Mouse (Mus musculus) embryo, embryonic 11.5 days (tissue): ENCODE measurements at regions not wholly inside any gene's neighbourhood (a gene's known extent, or its start where the extent isn't known, plus 50 kb on each side); places are given as distances from the start of the nearest gene placed in this dataset.

ENCODE experiments used
- DNase-seq: peaks from one replicate; pipeline ENCODE4 v3.0.0-alpha.2; 2012; ENCODE audit warnings: low read depth, low spot score

- no peak for DNase-seq
These were observed 96.1 kb upstream of the Podxl start for GRCm38 (mm10) chr6:31659901-31660300.

GRCm38 (mm10) chr6:31658447-31659199 is 94.8 kb upstream of the Podxl start:
- DNase-seq, result no peak

GRCm38 (mm10) chr6:31650791-31651476 is 87.2 kb upstream of the Podxl start:
- DNase-seq, result no peak

GRCm38 (mm10) chr6:31645261-31645660 is 81.5 kb upstream of the Podxl start:
- DNase-seq, result no peak

- DNase-seq, result no peak
These were observed 80.7 kb upstream of the Podxl start for GRCm38 (mm10) chr6:31644504-31644903.

GRCm38 (mm10) chr6:31642451-31642942 is 78.7 kb upstream of the Podxl start:
- no peak for DNase-seq

GRCm38 (mm10) chr6:31640745-31641144 is 77.0 kb upstream of the Podxl start:
- no peak for DNase-seq

GRCm38 (mm10) chr6:31639460-31639859 is 75.7 kb upstream of the Podxl start:
- peak; percentile 44 for DNase-seq

GRCm38 (mm10) chr6:31638434-31639220 is 74.8 kb upstream of the Podxl start:
- no peak for DNase-seq

GRCm38 (mm10) chr6:31637371-31638052 is 73.7 kb upstream of the Podxl start:
- no peak for DNase-seq

GRCm38 (mm10) chr6:31636954-31637353 is 73.2 kb upstream of the Podxl start:
- no peak for DNase-seq

GRCm38 (mm10) chr6:31632485-31632884 is 68.7 kb upstream of the Podxl start:
- no peak for DNase-seq

- DNase-seq, result no peak
These were observed 66.2 kb upstream of the Podxl start for GRCm38 (mm10) chr6:31630009-31630408.

GRCm38 (mm10) chr6:31627912-31628311 is 64.1 kb upstream of the Podxl start:
- no peak for DNase-seq

- no peak for DNase-seq
These were observed 61.3 kb upstream of the Podxl start for GRCm38 (mm10) chr6:31625055-31625454.

GRCm38 (mm10) chr6:31624374-31624773 is 60.6 kb upstream of the Podxl start:
- DNase-seq, result no peak

- DNase-seq, result no peak
These were observed 57.2 kb upstream of the Podxl start for GRCm38 (mm10) chr6:31621023-31621422.

GRCm38 (mm10) chr6:31618852-31619251 is 55.1 kb upstream of the Podxl start:
- no peak for DNase-seq

- no peak for DNase-seq
These were observed 53.6 kb upstream of the Podxl start for GRCm38 (mm10) chr6:31617341-31617740.

GRCm38 (mm10) chr6:31615426-31615970 is 51.7 kb upstream of the Podxl start:
- DNase-seq, result no peak

- DNase-seq, result no peak
These were observed 50.8 kb upstream of the Podxl start for GRCm38 (mm10) chr6:31614563-31614962.
